Mouse (Mus musculus) spleen, adult 2 months (tissue): ENCODE results near the gene Nr2e3. TPM values are rescaled to one million over a fixed set of nuclear protein-coding genes. Genes with fewer than 3 reads are reported as not detected.
"Not testable (repeated sequence)": the region's sequence is repeated elsewhere in the genome, so short reads cannot be mapped to it uniquely, and the experiment has no call there.

Experiments
- DNase-seq, 2 experiments: peaks; one replicate each; pipeline versions ENCODE4 v3.0.0 to v3.0.0-alpha.2; 2012 to 2021; ENCODE audit warnings: low spot score in 2 of 2, low read depth in 1 of 2
- H3K27ac ChIP-seq: fragments of 200-500 bp; 2 replicates; pipeline ENCODE4 v1.5.1; 2012; ENCODE audit warnings: low read length, inconsistent platforms; ENCODE audit not compliant: insufficient read depth
- H3K27me3 ChIP-seq: fragments of 200-500 bp; 2 replicates; pipeline ENCODE4 v1.6.1; 2012; ENCODE audit warnings: mild to moderate bottlenecking, moderate library complexity, low read length, inconsistent platforms; ENCODE audit not compliant: control insufficient read depth, insufficient read depth
- H3K36me3 ChIP-seq: fragments of 200-500 bp; 2 replicates; pipeline ENCODE4 v1.6.1; 2012; ENCODE audit warnings: mild to moderate bottlenecking, low read length, inconsistent platforms; ENCODE audit not compliant: control insufficient read depth, insufficient read depth
- H3K4me1 ChIP-seq: fragments of 200-500 bp; 2 replicates; pipeline ENCODE4 v1.6.1; 2011; ENCODE audit warnings: inconsistent platforms; ENCODE audit not compliant: control insufficient read depth, insufficient read depth, insufficient read length
- H3K4me3 ChIP-seq: fragments of 200-500 bp; 2 replicates; pipeline ENCODE4 v1.5.1; 2011; ENCODE audit warnings: mild to moderate bottlenecking, inconsistent platforms; ENCODE audit not compliant: insufficient read depth, insufficient read length; ENCODE audit errors: extremely low read depth
- CTCF ChIP-seq: fragments of 200-500 bp; IDR thresholded peaks from 2 replicates; pipeline ENCODE4 v1.5.1; 2011; ENCODE audit warnings: mild to moderate bottlenecking, inconsistent platforms; ENCODE audit not compliant: insufficient read depth, insufficient read length, insufficient replicate concordance; ENCODE audit errors: extremely low read depth
- POLR2A ChIP-seq: fragments of 200-500 bp; IDR thresholded peaks from 2 replicates; pipeline ENCODE4 v1.6.1; 2011; ENCODE audit warnings: low read depth, low read length, inconsistent platforms
- WGBS: fragments of 180-500 bp; shearing (Covaris S2); methylation state at CpG from one replicate; pipeline ENCODE4 v1.1.7; 2018; 5-methylcytosine and 5-hydroxymethylcytosine counted together
- polyA plus RNA-seq: library from polyadenylated mRNA; depleted of rRNA; stranded (reverse); fragments of >200 nt; gene quantifications from 2 replicates; pipeline ENCODE4 v1.2.3, GENCODE M21; 2012

Nr2e3 gene
- polyA plus RNA-seq, 1 experiment, result not detected

DNA sequence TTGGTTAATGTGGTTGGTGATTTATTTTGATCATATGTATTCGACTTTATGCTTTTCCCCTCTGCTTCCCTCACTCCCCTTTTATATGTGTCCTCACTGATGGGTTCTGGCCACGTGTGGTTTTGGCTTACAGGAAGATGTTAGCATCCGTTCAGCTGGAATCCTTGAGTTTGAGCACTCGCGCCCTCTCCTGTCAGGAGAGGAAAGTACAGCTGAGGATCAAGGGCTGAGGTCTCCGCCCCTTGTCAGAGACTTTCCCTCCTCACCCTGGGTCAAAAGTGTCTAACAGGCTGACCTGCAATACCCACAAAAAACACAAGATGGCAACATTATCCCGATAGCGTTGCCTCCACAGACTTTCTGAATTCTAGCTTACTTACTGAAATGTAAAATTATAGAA is 1.2 kb downstream of the Nr2e3 start:
- WGBS, result under 1% methylated on average over 8 of the region's 8 CpGs
- Histone ChIP-seq H3K27ac (no peak overlapping the region), H3K27me3 (no peaks in the 10 kb centered on the region), H3K4me3 (no peak overlapping the region), H3K4me1 (no peaks in the 10 kb centered on the region), H3K36me3 (no peaks in the 10 kb centered on the region)
- no peak for TF ChIP-seq POLR2A
- TF ChIP-seq CTCF, result peak; percentile 46; the same call in 1 of the 2 replicates
- DNase-seq, result peak; percentile 57 to 64

- H3K36me3 ChIP-seq, DNase-seq, H3K4me3 ChIP-seq, H3K4me1 ChIP-seq, H3K27ac ChIP-seq, H3K27me3 ChIP-seq: not testable (repeated sequence)
- 83% methylated on average over 1 of the region's 1 CpGs for WGBS
Observed at GRCm38 (mm10) chr9:59958115-59958514, 2.3 kb downstream of the Nr2e3 start.

GRCm38 (mm10) chr9:59956496-59956895 is 4.0 kb downstream of the Nr2e3 start:
- DNase-seq, result no peak
- no peaks in the 10 kb centered on the region for H3K36me3 ChIP-seq
- 63% methylated on average over 6 of the region's 6 CpGs for WGBS
- H3K27me3 ChIP-seq, result no peaks in the 10 kb centered on the region
- TF ChIP-seq CTCF, result no peak
- TF ChIP-seq POLR2A, result no peak
- H3K4me3 ChIP-seq, result no peak overlapping the region
- H3K27ac ChIP-seq, result no peak overlapping the region
- H3K4me1 ChIP-seq, result no peaks in the 10 kb centered on the region

DNA sequence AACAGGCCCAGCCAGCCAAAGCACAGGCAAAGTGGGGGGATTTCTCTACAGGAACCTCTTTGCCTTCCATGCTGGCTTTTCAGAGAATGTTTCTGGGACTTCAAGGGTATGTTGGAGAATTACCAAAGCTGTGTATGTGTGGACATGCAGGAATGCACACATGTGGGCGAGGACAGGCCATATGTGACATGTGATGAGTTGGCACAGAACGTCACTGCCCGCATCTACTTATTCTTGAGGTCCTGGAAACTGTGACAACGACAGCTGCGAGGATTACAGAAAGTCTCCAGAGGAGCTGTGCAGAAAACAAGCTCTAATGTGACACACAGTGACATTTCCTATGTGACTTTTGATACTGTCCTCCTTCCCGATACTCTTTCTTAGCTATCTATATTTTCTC is 4.8 kb downstream of the Nr2e3 start:
- Histone ChIP-seq H3K36me3 (no peaks in the 10 kb centered on the region), H3K27ac (no peak overlapping the region), H3K4me1 (no peaks in the 10 kb centered on the region), H3K4me3 (no peak overlapping the region), H3K27me3 (no peaks in the 10 kb centered on the region)
- WGBS, result 87% methylated on average over 6 of the region's 6 CpGs
- no peak for DNase-seq
- TF ChIP-seq CTCF, result no peak
- TF ChIP-seq POLR2A, result no peak

DNA sequence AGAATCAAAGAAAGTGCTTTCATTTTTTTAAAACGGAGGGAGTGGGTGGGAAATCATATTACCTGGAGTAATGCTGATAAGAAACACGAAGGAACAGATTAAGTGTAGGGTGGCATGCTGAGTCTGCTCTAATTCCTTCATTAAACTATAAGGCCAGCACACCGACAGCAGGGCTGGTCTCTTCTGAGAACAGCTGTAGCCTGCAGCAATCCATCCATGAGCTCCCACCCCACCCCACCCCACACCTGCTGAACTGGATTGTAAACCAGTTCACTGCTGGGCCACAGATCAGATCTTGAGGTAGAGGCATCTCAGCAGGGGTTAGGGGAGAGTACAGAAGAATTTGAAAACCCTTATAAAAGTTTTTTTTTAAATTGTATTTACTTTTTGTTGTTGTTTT is 5.3 kb downstream of the Nr2e3 start:
- Histone ChIP-seq H3K36me3 (no peaks in the 10 kb centered on the region), H3K4me1 (no peaks in the 10 kb centered on the region), H3K4me3 (no peak overlapping the region), H3K27ac (no peak overlapping the region), H3K27me3 (no peaks in the 10 kb centered on the region)
- TF ChIP-seq CTCF (no peak), POLR2A (no peak)
- DNase-seq, result no peak
- 66% methylated on average over 3 of the region's 3 CpGs for WGBS

GRCm38 (mm10) chr9:59953556-59953955 is 6.9 kb downstream of the Nr2e3 start:
- WGBS, result 86% methylated on average over 7 of the region's 7 CpGs
- Histone ChIP-seq H3K36me3 (no peaks in the 10 kb centered on the region), H3K4me3 (no peak overlapping the region), H3K27me3 (no peaks in the 10 kb centered on the region), H3K27ac (no peak overlapping the region), H3K4me1 (no peaks in the 10 kb centered on the region)
- no peak for DNase-seq
- no peak for TF ChIP-seq CTCF
- no peak for TF ChIP-seq POLR2A

DNA sequence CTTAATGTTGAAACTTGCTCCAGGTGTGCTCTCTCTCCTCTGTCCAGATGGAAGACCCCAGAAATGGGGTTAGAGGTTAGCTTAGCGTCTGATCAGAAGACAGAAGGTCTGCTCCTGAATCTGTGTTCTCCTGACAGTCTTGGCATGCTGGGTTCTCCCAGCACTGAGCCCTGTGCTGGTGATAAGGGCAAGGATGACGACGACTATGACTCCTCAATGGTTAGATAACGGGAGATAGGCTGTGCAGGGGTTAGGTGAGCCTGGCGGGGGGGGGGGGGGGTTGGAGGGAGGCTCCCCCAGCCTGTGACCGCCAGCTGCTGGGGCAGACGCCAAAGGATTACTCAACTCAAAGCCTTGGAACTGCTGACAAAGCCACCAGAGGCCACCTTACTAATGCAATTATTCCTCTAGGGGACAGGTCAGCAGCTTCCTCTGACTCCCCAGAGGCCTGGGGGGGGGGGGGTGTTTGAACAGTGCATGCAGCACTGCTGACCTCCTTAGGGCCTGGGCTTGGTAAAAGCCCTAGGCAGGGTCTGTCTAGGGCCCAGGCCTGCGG is 7.9 kb downstream of the Nr2e3 start:
- Histone ChIP-seq H3K4me3 (no peak overlapping the region), H3K36me3 (no peaks in the 10 kb centered on the region), H3K27ac (no peak overlapping the region), H3K27me3 (no peaks in the 10 kb centered on the region), H3K4me1 (no peaks in the 10 kb centered on the region)
- no peak for DNase-seq
- TF ChIP-seq CTCF (no peak), POLR2A (no peak)
- WGBS, result 79% methylated on average over 8 of the region's 8 CpGs
